ENCODE assay signal across 9 mouse cellular contexts in genomic region chr1:165662426-165663192, GRCm38 (mm10). TPM values are rescaled to one million over a fixed set of nuclear protein-coding genes. Genes with fewer than 3 reads are reported as not detected.
DNase-seq lines count a peak whose midpoint lies in the region; ATAC-seq and TF ChIP-seq lines count a peak whose summit lies in the region.
"Had no signal": no experiment of that assay in that cellular context is flagged by ENCODE, and none has a peak within 500 bp of the region (broad histone marks: within the 10 kb centered on the region; RNA-seq: fewer than 3 reads in every experiment).

No protein-coding gene starts in this region.

- no peak for TF ChIP-seq CTCF in kidney, postnatal 0 days (IDR thresholded peaks at IDR 0.05; ENCODE audit: low read depth)

- no peaks in the 10 kb centered on the region for H3K27me3 ChIP-seq in kidney, postnatal 0 days (ENCODE audit: insufficient read depth, low read length)
- no peaks in the 10 kb centered on the region for H3K27me3 ChIP-seq in heart, embryonic 14.5 days (ENCODE audit: control insufficient read depth, insufficient read depth, low read length)
- peaks cover 4% of the 10 kb centered on the region; the same call in 1 of the 2 replicates for H3K27me3 ChIP-seq in neural tube, embryonic 15.5 days (replicated peaks)

- H3K36me3 ChIP-seq in kidney, postnatal 0 days (ENCODE audit: insufficient read depth, low read length): 0 out of 2 replicates have a peak, but pooled peaks cover 4% of the 10 kb centered on the region
- peaks cover 74% of the 10 kb centered on the region for H3K36me3 ChIP-seq in heart, embryonic 14.5 days (ENCODE audit: control insufficient read depth, insufficient read depth, low read length)
- H3K36me3 ChIP-seq in neural tube, embryonic 15.5 days: no peaks in the 10 kb centered on the region

- 46% methylated on average over 15 of the region's 15 CpGs for WGBS in kidney, postnatal 0 days
- WGBS in heart, embryonic 14.5 days: 48% methylated on average over 15 of the region's 15 CpGs
- 39% methylated on average over 15 of the region's 15 CpGs for WGBS in neural tube, embryonic 15.5 days

- H3K9me3 ChIP-seq in kidney, postnatal 0 days (replicated peaks; ENCODE audit: low read length): no peaks in the 10 kb centered on the region
- no peaks in the 10 kb centered on the region for H3K9me3 ChIP-seq in heart, embryonic 14.5 days (ENCODE audit: control insufficient read depth, low read length)
- no peaks in the 10 kb centered on the region for H3K9me3 ChIP-seq in neural tube, embryonic 15.5 days (replicated peaks)

- H3K4me1 ChIP-seq in kidney, postnatal 0 days (replicated peaks; ENCODE audit: insufficient read depth, low read length): peaks cover 16% of the 10 kb centered on the region
- peaks cover 30 to 56% of the 10 kb centered on the region in 2 experiments for H3K4me1 ChIP-seq in heart, embryonic 14.5 days (ENCODE audit: control insufficient read depth in 2 of 2, insufficient read depth in 2 of 2, low read length in 2 of 2)
- peaks cover 15% of the 10 kb centered on the region; the same call in 1 of the 2 replicates for H3K4me1 ChIP-seq in neural tube, embryonic 15.5 days

- no peak overlapping the region for H3K4me2 ChIP-seq in kidney, postnatal 0 days (ENCODE audit: low read length)
- H3K4me2 ChIP-seq in heart, embryonic 14.5 days (ENCODE audit: low read length): peak overlapping the region; percentile 22; the same call in 1 of the 2 replicates
- no peak overlapping the region for H3K4me2 ChIP-seq in neural tube, embryonic 15.5 days

- H3K27ac ChIP-seq in kidney, postnatal 0 days: peak overlapping the region; percentile 55
- H3K27ac ChIP-seq in heart, embryonic 14.5 days (replicated peaks in 1 of 2; ENCODE audit: control insufficient read depth in 1 of 2, insufficient read depth in 1 of 2, low read depth in 2 of 2, low read length in 2 of 2): peak overlapping the region; percentile 87 to 91
- peak overlapping the region; percentile 45 for H3K27ac ChIP-seq in neural tube, embryonic 15.5 days (replicated peaks)

- H3K9ac ChIP-seq in kidney, postnatal 0 days (ENCODE audit: low read depth, low read length): no peak overlapping the region
- peak overlapping the region; percentile 39 for H3K9ac ChIP-seq in heart, embryonic 14.5 days (ENCODE audit: low read length)
- H3K9ac ChIP-seq in neural tube, embryonic 15.5 days (replicated peaks): no peak overlapping the region

- no peak overlapping the region for H3K4me3 ChIP-seq in kidney, postnatal 0 days (replicated peaks; ENCODE audit: low read depth, low read length)
- H3K4me3 ChIP-seq in heart, embryonic 14.5 days (ENCODE audit: control insufficient read depth in 1 of 2, insufficient read depth in 1 of 2, low read depth in 1 of 2, low read length in 2 of 2): no peak overlapping the region
- no peak overlapping the region for H3K4me3 ChIP-seq in neural tube, embryonic 15.5 days (replicated peaks)

- no peak for DNase-seq in cerebellum, postnatal 4 days (ENCODE audit: low spot score in 2 of 2)
- DNase-seq in kidney, postnatal 0 days (ENCODE audit: low spot score): no peak
- DNase-seq in kidney, postnatal 4 days: no peak
- DNase-seq in frontal cortex, postnatal 36 days (ENCODE audit: low spot score in 2 of 2): no peak
- no peak for DNase-seq in right cerebral cortex, adult 18-20 months
- DNase-seq: right cerebral cortex, postnatal 14 days had no signal

- ATAC-seq in cerebellum, adult (ENCODE audit: insufficient number of reproducible peaks, low FRiP score, low TSS enrichment): peak; percentile 19; the same call in 1 of the 2 replicates
- ATAC-seq in kidney, postnatal 0 days (replicated peaks; ENCODE audit: low FRiP score, low read depth): no peak
- ATAC-seq in heart, embryonic 14.5 days (ENCODE audit: insufficient number of reproducible peaks, insufficient read depth, low FRiP score, low read depth): 0 out of 2 replicates have a peak, but pooled peaks have one; percentile 19
- ATAC-seq in neural tube, embryonic 15.5 days (ENCODE audit: low FRiP score): no peak

RNA-seq across cellular contexts. Expression of gene Mpzl1, which starts 28.3 kb away (rescaled TPM):
- polyA plus RNA-seq in kidney, postnatal 0 days (2015; fragmentation: Nextera tagmentation; extraction: Ambion mirVana): 186 and 191 TPM in 2 replicates
- 121 TPM in 2 replicates for polyA plus RNA-seq in heart, embryonic 14.5 days (2014; fragmentation: Nextera tagmentation; extraction: Ambion mirVana)
- 159 and 163 TPM in 2 replicates for polyA plus RNA-seq in neural tube, embryonic 15.5 days (2015; fragmentation: Nextera tagmentation; extraction: Ambion mirVana)

RNA-seq across cellular contexts. Expression of gene Rcsd1, which starts 46.9 kb away (rescaled TPM):
- polyA plus RNA-seq in kidney, postnatal 0 days (2015; fragmentation: Nextera tagmentation; extraction: Ambion mirVana): 53.7 and 57.5 TPM in 2 replicates
- polyA plus RNA-seq in heart, embryonic 14.5 days (2014; fragmentation: Nextera tagmentation; extraction: Ambion mirVana): 81.2 and 86.3 TPM in 2 replicates
- polyA plus RNA-seq in neural tube, embryonic 15.5 days (2015; fragmentation: Nextera tagmentation; extraction: Ambion mirVana): 8.1 and 29.8 TPM in 2 replicates

Comparison
In these comparisons a context has a peak if more than half of its experiments do, and no peak if none do; other contexts are left out.
1. ATAC-seq: peak in cerebellum, adult (single experiment) and heart, embryonic 14.5 days (single experiment); none in kidney, postnatal 0 days (single experiment) and neural tube, embryonic 15.5 days (single experiment).
2. Peak in every context shown above with its lines, with median percentiles within 50 percentile points of each other: H3K27ac ChIP-seq.